Mouse (Mus musculus): ENCODE measurements around the gene Zfp143. TPM values are rescaled to one million over a fixed set of nuclear protein-coding genes. Genes with fewer than 3 reads are reported as not detected.
A peak's percentile ranks its signal among the peaks of the same experiment; 100 is the strongest.
"Not testable (repeated sequence)": the region's sequence is repeated elsewhere in the genome, so short reads cannot be mapped to it uniquely, and the experiment has no call there.

Gene Zfp143
- polyA plus RNA-seq, 1 experiment from 2014 or later = 17.9 TPM

DNA sequence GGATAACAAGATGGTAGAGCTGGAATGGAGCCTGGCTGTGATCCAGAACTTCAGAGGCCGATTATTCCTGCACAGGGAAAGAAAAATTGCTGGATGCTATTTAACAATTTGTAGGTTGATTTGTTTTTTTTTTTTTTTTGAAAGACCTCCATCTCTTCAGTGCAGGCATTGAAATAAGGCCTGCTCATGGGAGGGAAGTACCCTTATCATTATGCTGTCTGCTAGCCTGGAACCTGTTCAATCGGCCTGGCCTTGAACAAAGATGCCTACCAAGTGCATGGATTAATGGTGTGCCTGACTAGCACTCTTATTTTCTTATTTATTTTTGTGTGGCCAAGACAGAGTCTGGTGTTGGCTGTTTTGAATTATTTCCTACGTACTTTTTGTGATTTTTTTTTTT, 30.7 kb upstream of the Zfp143 start:
- H3K36me3 ChIP-seq (ENCODE audit: control insufficient read depth, insufficient read depth, low read length) = peaks cover 11% of the 10 kb centered on the region
- WGBS (ENCODE audit: insufficient replicate concordance) = 82% methylated on average over 3 of the region's 3 CpGs

DNA sequence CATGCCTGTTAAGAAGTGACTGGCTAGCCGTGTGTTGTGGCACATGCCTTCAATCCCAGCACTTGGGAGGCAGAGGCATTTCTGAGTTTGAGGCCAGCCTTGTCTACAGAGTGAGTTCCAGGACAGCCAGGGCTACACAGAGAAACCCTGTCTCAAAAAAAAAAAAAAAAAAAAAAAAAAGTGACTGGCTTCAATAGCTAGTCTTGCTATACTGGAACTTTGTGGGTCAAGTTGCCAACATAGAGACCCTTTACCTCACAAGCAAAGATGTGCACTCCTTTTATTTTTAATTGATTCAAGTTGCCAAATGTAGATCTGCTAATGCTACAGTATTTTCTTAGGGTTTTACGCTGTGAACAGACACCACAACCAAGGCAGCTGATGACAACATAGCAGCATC, 3.3 kb upstream of the Zfp143 start:
- H3K4me1 ChIP-seq (ENCODE audit: control insufficient read depth, insufficient read depth, low read length); H3K4me3 ChIP-seq (ENCODE audit: low read depth, low read length); H3K9ac ChIP-seq (ENCODE audit: low read depth, low read length); H3K27ac ChIP-seq (ENCODE audit: low read depth, low read length); H3K36me3 ChIP-seq (ENCODE audit: control insufficient read depth, insufficient read depth, low read length); H3K4me2 ChIP-seq; H3K27me3 ChIP-seq (ENCODE audit: control insufficient read depth, insufficient read depth, low read length); ATAC-seq (replicated peaks; ENCODE audit: insufficient number of reproducible peaks, low FRiP score, low TSS enrichment); H3K9me3 ChIP-seq (replicated peaks; ENCODE audit: control insufficient read depth, low read length): not testable (repeated sequence)
- WGBS (ENCODE audit: insufficient replicate concordance) = 90% methylated on average over 2 of the region's 2 CpGs

More for the DNA sequence above, 30.7 kb upstream of the Zfp143 start:
- Histone ChIP-seq H3K4me3 (ENCODE audit: low read depth, low read length) (no peak overlapping the region), H3K4me2 (no peak overlapping the region), H3K9ac (ENCODE audit: low read depth, low read length) (no peak overlapping the region), H3K9me3 (replicated peaks; ENCODE audit: control insufficient read depth, low read length) (no peaks in the 10 kb centered on the region), H3K27me3 (ENCODE audit: control insufficient read depth, insufficient read depth, low read length) (no peaks in the 10 kb centered on the region), H3K27ac (ENCODE audit: low read depth, low read length) (no peak overlapping the region), H3K4me1 (ENCODE audit: control insufficient read depth, insufficient read depth, low read length) (no peaks in the 10 kb centered on the region)
- no peak for ATAC-seq (replicated peaks; ENCODE audit: insufficient number of reproducible peaks, low FRiP score, low TSS enrichment)

DNA sequence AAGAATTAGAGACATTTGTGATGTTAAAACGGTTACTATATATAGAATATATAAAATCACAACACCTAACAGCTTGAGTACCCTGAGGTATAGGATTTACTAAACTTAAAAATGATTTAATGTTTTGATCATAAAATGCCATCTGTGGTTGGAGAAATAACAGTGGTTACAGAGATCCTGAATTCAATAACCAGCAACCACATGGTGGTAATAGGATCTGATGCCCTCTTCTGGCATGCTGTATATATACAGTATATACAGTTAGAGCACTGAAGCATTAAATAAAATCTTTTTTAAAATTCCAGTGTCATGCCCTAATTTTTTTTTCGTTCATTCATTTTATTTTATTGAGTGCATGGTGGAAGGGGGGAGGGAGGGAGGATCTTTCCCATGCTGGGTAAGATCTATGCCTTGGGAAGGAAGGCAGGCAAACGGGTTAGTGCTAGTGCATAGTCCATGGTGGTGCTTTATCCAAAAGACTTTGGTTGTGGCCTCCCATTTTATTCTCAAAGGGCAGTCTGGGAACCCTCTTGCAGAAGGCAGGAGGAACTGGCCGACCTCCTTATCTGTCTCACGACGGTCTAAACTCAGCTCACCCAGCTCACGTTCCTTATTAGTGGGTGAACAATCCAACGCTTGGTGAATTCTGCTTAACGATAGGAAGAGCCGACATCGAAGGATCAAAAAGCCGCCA, 1.8 kb upstream of the Zfp143 start:
- Histone ChIP-seq H3K36me3 (ENCODE audit: control insufficient read depth, insufficient read depth, low read length) (peaks cover 2% of the 10 kb centered on the region; the same call in 1 of the 2 replicates), H3K4me2 (peak overlapping the region; percentile 71), H3K4me1 (ENCODE audit: control insufficient read depth, insufficient read depth, low read length) (peaks cover 5% of the 10 kb centered on the region), H3K4me3 (ENCODE audit: low read depth, low read length) (no peak overlapping the region), H3K9ac (ENCODE audit: low read depth, low read length) (no peak overlapping the region), H3K27ac (ENCODE audit: low read depth, low read length) (no peak overlapping the region), H3K9me3 (replicated peaks; ENCODE audit: control insufficient read depth, low read length) (no peaks in the 10 kb centered on the region), H3K27me3 (ENCODE audit: control insufficient read depth, insufficient read depth, low read length) (no peaks in the 10 kb centered on the region)
- 73% methylated on average over 12 of the region's 12 CpGs for WGBS (ENCODE audit: insufficient replicate concordance)
- ATAC-seq (replicated peaks; ENCODE audit: insufficient number of reproducible peaks, low FRiP score, low TSS enrichment) = no peak

DNA sequence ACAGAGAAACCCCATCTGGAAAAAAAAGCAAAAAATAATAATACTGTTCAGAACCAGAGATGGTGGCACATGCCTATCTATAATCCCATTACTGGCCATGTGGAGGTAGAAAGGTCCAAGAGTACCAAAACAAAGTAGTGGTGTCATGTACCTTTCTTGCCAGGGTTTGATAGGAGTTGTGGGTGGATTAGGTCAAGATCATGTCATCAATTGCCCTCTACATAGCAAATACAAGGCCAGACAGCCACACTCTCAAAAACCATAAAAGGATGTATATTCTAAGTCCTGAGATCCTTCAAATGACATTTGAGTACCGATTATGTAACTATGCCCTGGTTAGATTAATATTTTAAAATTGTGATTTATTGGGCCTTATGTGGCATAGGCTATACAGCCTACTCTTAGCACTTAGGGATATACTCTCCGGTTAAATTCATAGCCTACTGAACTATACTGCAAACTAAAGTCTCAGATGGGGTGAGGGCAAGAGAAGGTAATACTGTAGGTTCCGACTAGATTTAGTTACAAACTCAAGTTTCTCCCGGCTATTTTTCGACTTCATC, 830 bp upstream of the Zfp143 start:
- 18% methylated on average over 5 of the region's 5 CpGs for WGBS (ENCODE audit: insufficient replicate concordance)
- Histone ChIP-seq H3K4me2 (peak overlapping the region; percentile 71), H3K4me3 (ENCODE audit: low read depth, low read length) (peak overlapping the region; percentile 72), H3K27me3 (ENCODE audit: control insufficient read depth, insufficient read depth, low read length) (no peaks in the 10 kb centered on the region), H3K9ac (ENCODE audit: low read depth, low read length) (peak overlapping the region; percentile 95), H3K9me3 (replicated peaks; ENCODE audit: control insufficient read depth, low read length) (no peaks in the 10 kb centered on the region), H3K4me1 (ENCODE audit: control insufficient read depth, insufficient read depth, low read length) (peaks cover 5% of the 10 kb centered on the region), H3K36me3 (ENCODE audit: control insufficient read depth, insufficient read depth, low read length) (peaks cover 2% of the 10 kb centered on the region; the same call in 1 of the 2 replicates), H3K27ac (ENCODE audit: low read depth, low read length) (peak overlapping the region; percentile 99)
- ATAC-seq (replicated peaks; ENCODE audit: insufficient number of reproducible peaks, low FRiP score, low TSS enrichment) = no peak

DNA sequence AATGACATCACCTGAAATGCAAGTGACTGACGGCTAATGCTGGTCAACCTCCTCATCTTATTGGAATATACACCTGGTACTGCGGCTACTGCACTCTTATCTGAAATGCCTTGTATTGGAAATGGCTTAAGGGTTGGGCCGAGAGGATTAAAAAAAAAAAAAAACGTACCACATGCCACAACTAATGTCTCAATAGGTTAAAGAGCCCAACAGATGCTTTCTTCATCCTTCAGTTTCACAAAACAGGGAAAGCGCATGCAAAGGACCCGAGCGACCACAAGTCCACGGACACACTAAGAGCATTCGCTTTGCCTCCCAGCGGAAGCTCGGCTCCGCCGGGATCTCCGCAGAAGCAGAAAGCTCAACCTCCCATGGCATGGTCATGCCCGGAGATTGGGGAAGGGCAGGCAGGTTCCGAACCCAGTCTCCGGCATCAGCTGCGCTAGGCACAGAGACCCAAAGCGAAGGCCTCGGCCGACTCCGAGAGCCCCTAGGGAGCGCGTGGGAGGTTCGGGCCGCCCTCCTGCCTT, 283 bp upstream of the Zfp143 start:
- peaks cover 5% of the 10 kb centered on the region for H3K4me1 ChIP-seq (ENCODE audit: control insufficient read depth, insufficient read depth, low read length)
- peak overlapping the region; percentile 71 for H3K4me2 ChIP-seq
- WGBS (ENCODE audit: insufficient replicate concordance) = under 1% methylated on average over 26 of the region's 26 CpGs
- no peaks in the 10 kb centered on the region for H3K9me3 ChIP-seq (replicated peaks; ENCODE audit: control insufficient read depth, low read length)
- H3K27me3 ChIP-seq (ENCODE audit: control insufficient read depth, insufficient read depth, low read length) = no peaks in the 10 kb centered on the region
- peak overlapping the region; percentile 95 for H3K9ac ChIP-seq (ENCODE audit: low read depth, low read length)
- peak overlapping the region; percentile 72 for H3K4me3 ChIP-seq (ENCODE audit: low read depth, low read length)
- peaks cover 2% of the 10 kb centered on the region; the same call in 1 of the 2 replicates for H3K36me3 ChIP-seq (ENCODE audit: control insufficient read depth, insufficient read depth, low read length)
- peak; percentile 2; the same call in 1 of the 2 replicates for ATAC-seq (replicated peaks; ENCODE audit: insufficient number of reproducible peaks, low FRiP score, low TSS enrichment)
- H3K27ac ChIP-seq (ENCODE audit: low read depth, low read length) = peak overlapping the region; percentile 99

DNA sequence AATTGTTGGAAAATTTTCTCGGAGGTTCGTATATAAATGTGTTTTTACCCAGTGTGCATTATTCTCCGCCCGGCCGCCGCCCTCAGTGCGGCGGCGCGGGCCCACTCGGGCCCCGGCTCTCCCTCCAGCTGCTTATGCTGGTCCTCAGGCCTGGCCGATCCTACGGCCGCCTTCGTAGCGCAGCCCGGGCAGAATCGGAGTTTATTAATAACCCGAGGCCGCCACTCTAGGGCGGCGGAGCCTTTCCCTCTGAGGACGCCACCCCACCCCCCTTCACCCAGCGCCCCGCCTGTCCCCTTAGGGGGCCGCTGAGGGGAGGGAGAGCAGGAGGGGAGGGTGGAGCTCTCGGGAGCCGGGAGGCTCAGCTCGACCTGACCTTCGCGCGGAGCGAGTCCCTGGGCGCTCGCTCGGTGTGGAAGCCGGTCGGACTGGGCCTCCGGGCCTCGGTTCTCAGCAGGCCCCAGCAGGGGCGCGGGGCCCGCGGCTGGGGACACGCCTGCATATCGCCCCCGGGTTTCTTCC, 796 bp downstream of the Zfp143 start:
- WGBS (ENCODE audit: insufficient replicate concordance) = under 1% methylated on average over 45 of the region's 48 CpGs
- H3K4me3 ChIP-seq (ENCODE audit: low read depth, low read length) = peak overlapping the region; percentile 62
- H3K4me2 ChIP-seq = peak overlapping the region; percentile 67
- H3K27me3 ChIP-seq (ENCODE audit: control insufficient read depth, insufficient read depth, low read length) = no peaks in the 10 kb centered on the region
- H3K4me1 ChIP-seq (ENCODE audit: control insufficient read depth, insufficient read depth, low read length) = peaks cover 5% of the 10 kb centered on the region
- no peaks in the 10 kb centered on the region; the same call in 1 of the 2 replicates for H3K36me3 ChIP-seq (ENCODE audit: control insufficient read depth, insufficient read depth, low read length)
- peak overlapping the region; percentile 98 for H3K9ac ChIP-seq (ENCODE audit: low read depth, low read length)
- no peaks in the 10 kb centered on the region for H3K9me3 ChIP-seq (replicated peaks; ENCODE audit: control insufficient read depth, low read length)
- ATAC-seq (replicated peaks; ENCODE audit: insufficient number of reproducible peaks, low FRiP score, low TSS enrichment) = peak; percentile 84
- H3K27ac ChIP-seq (ENCODE audit: low read depth, low read length) = peak overlapping the region; percentile 100

DNA sequence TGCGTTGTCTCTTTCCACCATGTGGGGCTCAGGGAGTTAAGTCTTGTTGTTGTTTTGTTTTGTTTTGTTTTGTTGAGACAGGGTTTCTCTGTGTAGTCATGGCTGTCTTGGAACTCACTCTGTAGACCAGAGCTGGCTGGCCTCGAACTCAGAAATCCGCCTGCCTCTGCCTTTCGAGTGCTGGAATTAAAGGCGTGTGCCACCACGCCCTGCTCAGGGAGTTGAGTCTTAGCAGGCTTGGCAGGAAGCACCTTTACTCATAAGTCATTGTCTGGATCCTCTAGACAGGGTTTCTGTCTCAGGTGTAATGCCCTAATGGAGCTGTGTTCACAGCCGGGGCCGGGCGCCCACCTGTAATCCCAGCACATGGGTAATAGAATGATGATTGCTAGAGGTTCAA, 2.7 kb downstream of the Zfp143 start:
- no peak overlapping the region for H3K9ac ChIP-seq (ENCODE audit: low read depth, low read length)
- H3K36me3 ChIP-seq (ENCODE audit: control insufficient read depth, insufficient read depth, low read length) = peaks cover 4% of the 10 kb centered on the region; the same call in 1 of the 2 replicates
- 95% methylated on average over 9 of the region's 9 CpGs for WGBS (ENCODE audit: insufficient replicate concordance)
- H3K9me3 ChIP-seq (replicated peaks; ENCODE audit: control insufficient read depth, low read length) = no peaks in the 10 kb centered on the region
- no peak overlapping the region for H3K4me3 ChIP-seq (ENCODE audit: low read depth, low read length)
- no peak overlapping the region for H3K27ac ChIP-seq (ENCODE audit: low read depth, low read length)
- peaks cover 5% of the 10 kb centered on the region for H3K4me1 ChIP-seq (ENCODE audit: control insufficient read depth, insufficient read depth, low read length)
- no peak for ATAC-seq (replicated peaks; ENCODE audit: insufficient number of reproducible peaks, low FRiP score, low TSS enrichment)
- H3K27me3 ChIP-seq (ENCODE audit: control insufficient read depth, insufficient read depth, low read length) = no peaks in the 10 kb centered on the region
- H3K4me2 ChIP-seq = no peak overlapping the region

DNA sequence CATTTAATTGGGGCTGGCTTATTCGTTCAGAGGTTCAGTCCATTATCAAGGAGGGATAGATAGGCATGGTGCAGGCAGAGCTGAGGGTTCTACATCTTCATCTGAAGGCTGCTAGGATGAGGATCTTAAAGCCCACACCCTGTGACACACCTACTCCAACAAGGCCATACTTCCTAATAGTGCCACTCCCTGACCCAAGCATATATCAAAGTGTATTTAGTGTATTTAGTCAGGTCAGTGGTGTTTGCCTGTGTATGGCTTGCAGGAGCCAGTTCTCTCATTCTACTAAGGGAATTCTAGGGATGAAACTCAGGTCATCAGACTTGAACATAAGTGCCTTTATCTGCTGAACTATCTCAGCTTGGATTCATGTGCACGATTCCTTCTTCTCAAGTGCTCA, 8.1 kb downstream of the Zfp143 start:
- no peaks in the 10 kb centered on the region for H3K9me3 ChIP-seq (replicated peaks; ENCODE audit: control insufficient read depth, low read length)
- peaks cover 17% of the 10 kb centered on the region for H3K36me3 ChIP-seq (ENCODE audit: control insufficient read depth, insufficient read depth, low read length)
- no peaks in the 10 kb centered on the region for H3K4me1 ChIP-seq (ENCODE audit: control insufficient read depth, insufficient read depth, low read length)
- no peak overlapping the region for H3K27ac ChIP-seq (ENCODE audit: low read depth, low read length)
- no peak overlapping the region for H3K4me3 ChIP-seq (ENCODE audit: low read depth, low read length)
- no peak for ATAC-seq (replicated peaks; ENCODE audit: insufficient number of reproducible peaks, low FRiP score, low TSS enrichment)
- no peak overlapping the region for H3K4me2 ChIP-seq
- no peaks in the 10 kb centered on the region for H3K27me3 ChIP-seq (ENCODE audit: control insufficient read depth, insufficient read depth, low read length)
- 85% methylated on average over 2 of the region's 2 CpGs for WGBS (ENCODE audit: insufficient replicate concordance)
- H3K9ac ChIP-seq (ENCODE audit: low read depth, low read length) = no peak overlapping the region

All from heart, embryonic 11.5 days (tissue).